Mouse (Mus musculus) urinary bladder, postnatal 36 days (tissue): Measurements from ENCODE around the gene Tent4a.
A peak's percentile ranks its signal among the peaks of the same experiment; 100 is the strongest.
"Not testable (repeated sequence)": the region's sequence is repeated elsewhere in the genome, so short reads cannot be mapped to it uniquely, and the experiment has no call there.

Experiments used
- DNase-seq, 2 experiments: peaks; one replicate each; pipeline ENCODE4 v3.0.0; 2022; ENCODE audit warnings: low spot score in 2 of 2, mixed read lengths in 1 of 2

Gene Tent4a

DNA sequence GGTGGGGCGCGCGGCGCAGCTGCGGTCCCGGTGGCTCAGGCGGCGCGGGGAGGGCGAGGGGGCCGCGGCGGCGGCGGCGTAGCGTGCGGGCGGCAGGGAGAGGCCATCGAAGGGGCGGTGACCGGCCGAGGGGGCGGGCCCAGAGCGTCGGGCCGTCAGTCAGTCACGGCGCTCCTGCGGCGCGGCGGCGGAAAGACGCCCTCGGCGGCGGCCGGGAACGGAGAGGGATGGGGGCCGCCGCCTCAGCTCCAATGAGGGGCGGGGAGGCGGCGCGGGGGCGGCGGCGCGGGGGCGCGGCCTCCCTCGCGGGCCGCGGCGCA is at the start of gene Tent4a:
Gene Tent4a, minus strand, starts transcription at position 284 of the 320 bp plus-strand sequence.
- no peak for DNase-seq

DNA sequence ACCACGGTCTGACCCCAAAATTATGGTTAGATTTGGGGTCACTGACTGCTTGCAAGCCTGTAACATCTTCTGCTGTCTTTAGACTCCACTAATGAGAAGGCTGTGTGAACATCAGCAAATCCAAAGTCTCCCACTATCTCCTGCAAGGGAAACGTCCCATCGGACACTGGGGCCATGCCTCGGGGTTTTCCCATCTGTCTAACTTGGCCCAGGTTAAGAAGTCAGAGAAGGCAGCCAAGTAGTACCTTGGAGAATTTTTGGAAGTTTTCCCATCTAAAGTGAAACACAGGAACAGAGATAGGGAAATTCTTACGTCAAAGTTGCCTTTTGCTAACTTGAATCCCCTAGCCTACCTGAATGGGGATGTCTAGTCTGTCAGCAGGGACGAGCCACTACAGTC is 49.2 kb upstream of the Tent4a start:
- no peak for DNase-seq

DNA sequence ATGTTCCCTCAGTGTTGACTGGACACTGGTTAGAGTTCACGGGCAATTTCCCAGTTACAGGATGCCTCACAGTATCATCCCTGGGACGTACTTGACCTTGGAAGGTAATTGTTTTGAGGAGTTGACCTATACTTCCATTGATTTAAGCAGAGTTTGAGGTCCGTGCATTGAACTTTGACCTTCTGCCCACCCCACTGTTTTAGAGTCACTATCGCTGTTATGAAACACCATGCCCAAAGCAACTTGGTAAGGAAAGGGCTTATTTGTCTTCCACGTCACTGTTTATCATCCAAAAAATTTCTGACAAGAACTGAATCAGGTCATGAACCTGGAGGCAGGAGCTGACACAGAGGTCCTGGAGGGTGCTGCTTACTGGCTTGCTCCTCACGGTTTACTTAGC is 48.0 kb upstream of the Tent4a start:
- no peak for DNase-seq

DNA sequence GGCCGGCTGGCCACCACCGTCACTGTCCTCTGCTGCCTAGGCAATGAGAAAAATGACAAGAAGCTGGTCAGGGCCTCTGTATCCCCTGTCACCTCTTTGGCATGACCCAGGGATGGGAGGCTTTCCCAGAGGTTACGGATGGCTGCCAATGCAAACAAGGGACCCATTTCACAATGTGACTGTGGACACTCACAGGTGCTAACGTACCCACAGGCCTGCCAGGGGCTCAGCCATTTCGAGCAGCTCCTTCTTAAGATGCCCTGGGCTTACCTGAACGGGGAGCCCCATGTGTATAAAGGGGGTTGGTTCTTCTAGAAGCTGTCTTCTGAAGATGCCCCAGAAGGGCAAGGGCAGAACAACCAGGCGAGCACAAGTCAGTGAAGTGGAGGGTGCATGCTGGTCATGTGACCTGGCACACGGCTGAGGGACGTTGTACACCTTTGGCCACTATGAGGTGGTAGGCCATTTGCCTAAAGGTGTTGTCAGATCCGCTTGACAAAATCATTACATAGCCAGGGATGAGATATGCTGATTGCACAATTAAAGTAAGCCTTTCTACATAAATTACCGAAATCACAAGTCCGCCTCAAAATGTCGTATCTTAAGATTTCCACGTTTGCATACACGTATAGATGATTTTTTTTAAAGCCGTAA is 42.9 kb upstream of the Tent4a start:
- no peak for DNase-seq

DNA sequence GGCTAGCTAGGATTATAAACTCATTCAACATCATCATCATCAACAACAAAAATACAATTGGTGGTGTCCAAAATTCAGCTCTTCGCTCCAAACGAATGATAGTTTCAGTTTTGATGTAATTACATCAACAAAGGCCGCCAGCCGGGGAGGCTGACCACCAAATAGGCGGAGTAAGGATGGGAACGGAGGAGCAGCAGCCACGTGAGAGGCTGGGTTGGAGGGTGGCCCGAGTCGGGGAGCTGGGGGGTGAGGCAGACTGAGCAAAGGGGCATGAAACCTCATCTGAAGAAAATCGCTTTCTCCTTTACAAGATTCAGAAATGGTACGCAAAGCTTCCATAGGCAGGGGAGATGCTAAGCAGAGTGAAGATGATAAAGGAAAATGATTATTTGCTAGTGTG is 42.3 kb upstream of the Tent4a start:
- DNase-seq: no peak

DNA sequence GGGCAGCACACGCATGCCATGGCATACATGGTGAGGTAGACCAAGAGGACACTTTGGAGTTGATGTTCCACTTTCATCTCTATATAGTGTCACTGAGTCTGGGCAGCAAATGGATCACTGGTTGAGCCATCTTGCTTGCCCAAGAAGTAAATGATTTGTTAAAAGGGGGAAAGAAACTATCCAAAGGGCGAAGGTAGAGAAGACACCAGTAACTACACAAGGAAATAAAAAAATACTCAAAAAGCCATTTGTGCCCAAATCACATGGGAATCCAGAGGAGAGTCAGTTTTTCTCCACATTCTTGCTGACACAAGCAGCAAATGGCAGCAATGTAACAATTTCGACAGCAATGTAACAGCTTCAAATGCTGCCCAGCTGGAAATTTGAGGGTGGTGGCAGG is 38.2 kb upstream of the Tent4a start:
- DNase-seq: no peak

DNA sequence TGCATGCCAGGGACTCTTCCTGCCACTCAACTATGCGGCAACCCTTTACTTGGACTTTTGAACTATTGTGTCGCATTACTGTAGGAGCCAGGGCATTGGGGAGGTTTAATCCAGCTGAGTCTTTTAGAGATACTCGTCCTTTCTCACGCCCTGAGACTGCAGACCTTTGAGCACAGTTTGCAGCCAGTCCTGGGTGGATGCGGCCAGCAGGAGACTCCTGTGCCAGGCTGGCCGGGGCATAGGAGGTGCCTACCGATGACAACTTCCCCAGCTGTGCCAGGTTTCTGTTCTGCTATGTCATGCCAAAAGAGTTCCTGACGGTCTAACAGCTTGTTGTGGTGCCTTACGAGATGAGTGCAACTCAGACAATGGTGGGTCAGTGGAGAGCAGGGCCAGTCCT is 34.8 kb upstream of the Tent4a start:
- DNase-seq: no peak

DNA sequence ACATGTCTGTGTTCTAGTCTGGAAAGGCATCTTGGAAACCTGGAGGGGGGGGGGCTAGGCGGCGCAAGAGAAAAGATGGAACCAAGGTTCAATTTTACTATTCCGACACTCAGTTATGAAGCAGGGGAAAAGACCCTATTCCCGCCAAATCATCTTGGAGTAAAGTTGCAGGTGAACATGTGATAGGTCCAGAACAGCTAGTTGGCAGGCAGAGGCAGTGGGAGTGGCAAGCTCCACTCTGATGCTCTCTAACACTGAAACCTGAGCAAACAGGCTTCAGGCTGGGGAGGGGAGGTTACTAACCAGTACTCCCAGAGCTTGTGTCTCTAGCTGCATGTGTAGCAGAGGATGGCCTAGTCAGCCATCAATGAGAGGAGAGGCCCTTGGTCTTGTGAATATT is 31.0 kb upstream of the Tent4a start:
- not testable (repeated sequence) for DNase-seq

DNA sequence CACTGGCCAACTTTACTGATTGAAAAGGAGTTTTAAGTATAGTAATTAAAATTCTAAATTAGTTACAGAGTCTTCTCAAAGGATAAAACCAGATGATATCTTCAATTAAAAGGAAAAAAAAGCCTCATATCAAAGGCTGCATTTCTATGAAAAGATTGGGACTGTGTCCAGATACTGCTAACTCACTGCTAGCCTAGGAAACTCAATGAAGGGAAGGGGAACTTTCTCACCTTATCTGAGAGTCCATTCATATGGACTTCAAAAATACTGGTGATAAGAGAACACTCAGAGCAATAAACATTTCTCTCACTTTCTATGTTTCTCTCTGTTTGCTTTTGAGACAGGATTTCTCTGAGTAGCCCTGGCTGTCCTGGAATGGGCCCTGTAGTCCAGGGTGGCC is 30.2 kb upstream of the Tent4a start:
- no peak for DNase-seq

DNA sequence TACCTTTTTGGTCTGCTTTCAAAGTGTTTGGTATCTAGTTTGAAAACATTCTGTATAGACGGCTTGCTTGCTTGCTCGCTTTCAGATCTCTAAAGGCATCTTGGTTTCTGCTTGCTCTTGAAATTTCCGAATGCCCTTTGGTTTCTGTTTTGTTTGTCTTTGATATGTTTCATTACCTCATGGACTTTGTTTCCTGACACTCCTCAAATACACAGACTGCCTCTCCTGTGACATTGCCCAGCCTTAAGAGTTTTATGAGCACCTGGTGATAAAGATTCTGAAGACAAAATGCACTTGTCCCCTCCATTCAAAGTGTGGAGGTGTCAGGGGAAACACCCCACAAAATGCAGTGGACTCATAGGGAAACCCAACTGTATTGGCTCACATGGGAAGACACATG is 29.5 kb upstream of the Tent4a start:
- no peak for DNase-seq

DNA sequence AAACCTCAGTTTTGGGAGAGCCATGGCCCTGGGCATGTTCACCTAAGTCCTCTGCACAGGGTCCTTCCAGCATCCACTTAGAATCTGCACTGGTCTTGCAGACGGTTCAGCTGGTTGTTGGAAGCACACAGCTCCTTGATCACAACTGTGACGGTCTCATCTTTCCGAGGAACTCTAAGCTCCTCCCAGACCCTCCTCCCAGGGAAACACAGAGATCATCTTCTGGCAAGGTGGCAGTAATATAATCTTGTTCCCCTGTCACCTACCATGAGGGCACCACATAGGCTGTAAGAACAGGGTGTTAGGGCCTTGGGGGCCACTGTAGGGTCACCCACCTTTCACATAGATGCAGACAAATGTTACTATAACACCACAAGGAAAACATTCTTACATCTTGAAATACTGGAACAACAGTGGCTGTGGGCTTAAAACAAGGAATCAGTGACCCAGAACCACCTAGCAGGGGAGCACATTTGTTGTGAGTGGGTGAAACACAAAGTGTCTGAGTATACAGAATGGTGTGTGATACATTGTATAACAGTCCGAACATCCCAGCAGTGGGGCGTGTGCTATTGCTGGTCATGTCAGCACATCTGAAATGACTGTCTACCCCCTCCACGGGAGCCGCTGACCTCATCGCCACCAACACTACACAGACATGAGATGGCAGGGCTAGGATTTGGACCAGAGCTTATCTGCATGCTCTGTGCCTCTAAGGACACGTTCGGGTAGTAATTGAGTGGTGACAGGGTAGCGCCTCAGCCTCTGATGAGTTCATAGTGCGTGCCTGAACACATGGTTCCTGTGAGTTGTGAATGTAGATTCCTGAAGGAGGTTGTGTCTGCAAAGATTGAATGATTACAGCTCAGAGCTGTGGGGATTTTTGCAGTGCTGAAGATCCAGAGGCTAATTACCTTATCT is 28.5 kb upstream of the Tent4a start:
- no peak for DNase-seq

DNA sequence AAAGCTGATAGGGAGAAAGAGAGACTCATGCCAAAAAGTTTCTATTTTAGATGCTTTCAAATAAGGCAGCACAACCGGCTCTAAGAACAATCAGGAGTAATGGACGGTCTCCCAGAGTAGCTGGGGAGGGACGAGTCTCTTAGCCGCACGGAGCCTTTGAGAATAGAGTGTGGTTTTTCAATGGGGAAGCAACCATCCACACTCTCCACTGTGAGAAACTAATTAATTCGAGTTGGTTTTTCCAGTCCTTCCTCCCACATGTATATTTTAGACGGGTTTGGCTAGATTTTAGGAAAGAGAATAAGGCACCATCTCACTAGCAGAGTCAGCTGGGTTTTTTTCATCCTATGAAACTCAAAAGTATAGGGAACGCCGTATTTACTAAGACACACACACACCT is 27.6 kb upstream of the Tent4a start:
- no peak for DNase-seq

DNA sequence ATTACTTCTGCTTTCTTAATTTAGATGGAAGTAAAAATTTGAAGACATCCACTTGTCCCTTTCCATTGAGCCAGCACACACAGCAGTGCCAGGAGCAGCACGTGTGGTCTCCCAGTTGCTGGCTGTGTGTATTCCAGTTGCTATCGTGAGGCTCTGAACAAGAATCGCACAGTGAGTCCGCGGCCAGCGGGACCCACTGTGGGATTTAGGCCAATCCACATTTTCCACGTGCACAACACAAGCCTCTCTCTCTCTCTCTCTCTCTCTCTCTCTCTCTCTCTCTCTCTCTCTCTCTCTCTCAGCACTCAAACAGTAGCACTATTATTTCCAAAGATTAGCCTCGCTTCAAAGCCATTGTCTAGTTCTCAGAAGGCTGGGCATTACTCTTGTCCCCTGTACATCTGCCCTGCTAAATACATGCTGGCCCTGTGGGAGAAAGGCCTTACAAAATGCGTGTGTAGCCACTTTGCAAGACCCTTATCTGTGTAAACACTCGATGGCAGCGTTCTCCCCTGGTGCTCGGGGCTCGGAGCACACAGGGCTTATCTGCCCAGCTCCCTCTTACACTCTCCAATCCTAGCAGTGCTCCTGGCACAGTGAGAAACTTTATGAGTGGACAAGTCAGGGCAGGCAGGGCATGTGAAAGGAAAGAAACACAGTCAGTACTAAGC is 25.0 kb upstream of the Tent4a start:
- peak; percentile 50 to 55 for DNase-seq

DNA sequence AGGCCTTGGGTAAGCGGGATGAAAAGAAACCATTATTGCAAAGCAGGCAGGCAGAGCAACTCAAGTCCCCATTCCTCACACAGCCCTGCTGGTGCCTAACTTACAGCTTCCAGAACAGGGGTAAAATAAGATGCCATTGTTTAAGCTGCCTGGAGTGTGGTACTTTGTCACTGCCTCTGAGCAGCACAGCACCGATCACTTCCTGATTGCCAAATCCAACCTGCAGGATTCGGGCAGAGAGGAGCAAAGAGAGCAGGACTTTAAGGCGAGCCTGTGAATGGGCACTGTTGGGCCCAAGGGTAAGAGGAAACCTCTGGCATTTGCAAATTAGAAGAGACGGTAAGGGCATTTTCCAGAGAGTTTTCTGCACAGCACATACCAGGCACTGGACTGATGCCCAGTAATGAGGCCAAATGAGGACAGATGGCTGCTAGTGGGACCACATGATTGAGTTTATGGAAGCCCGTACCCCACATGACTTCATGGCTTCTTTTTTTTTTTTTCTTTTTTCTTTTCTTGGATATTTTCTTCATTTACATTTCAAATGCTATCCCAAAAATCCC is 23.8 kb upstream of the Tent4a start:
- no peak for DNase-seq

DNA sequence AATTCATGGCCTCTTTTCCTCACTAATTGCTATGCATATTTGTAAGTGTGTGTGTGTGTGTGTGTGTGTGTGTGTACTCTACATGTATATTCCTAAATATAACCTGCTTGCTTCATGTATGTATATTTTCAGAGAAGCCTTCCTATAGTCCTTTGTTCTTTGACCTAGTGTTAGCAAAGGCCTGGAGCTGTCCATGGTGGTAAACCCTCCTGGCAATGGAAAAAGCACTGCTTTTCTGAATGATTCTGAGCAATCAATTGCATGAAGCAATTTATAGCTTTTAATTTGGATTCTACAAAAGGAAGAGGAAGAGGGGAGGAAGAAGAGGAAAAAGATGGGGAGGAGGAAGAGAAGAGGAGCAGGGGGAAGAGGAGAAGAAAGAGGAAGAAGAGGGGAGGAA is 22.3 kb upstream of the Tent4a start:
- DNase-seq: no peak

DNA sequence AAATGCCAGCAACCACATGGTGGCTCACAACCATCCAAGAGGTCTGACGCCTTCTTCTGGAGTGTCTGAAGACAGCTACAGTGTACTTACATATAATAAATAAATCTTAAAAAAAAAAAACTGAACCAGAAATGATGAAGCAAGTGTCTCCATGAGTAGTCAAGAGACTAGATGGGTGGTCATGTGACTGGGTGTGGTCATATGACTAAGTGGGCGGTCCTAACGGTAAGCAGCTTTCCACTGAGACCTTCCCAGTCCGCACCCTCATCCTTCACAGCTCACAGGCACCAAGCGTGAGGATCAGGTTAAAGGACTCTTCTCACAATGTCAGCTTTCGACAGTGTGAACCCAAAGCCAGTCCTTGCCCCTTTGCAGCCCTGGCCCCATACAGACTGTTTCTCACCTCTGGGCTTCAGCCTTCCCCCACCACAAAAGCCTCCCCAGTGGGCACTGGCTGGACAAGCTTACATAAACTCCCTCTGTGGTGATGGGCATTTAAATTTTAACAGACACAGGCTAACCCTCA is 21.6 kb upstream of the Tent4a start:
- DNase-seq: no peak

DNA sequence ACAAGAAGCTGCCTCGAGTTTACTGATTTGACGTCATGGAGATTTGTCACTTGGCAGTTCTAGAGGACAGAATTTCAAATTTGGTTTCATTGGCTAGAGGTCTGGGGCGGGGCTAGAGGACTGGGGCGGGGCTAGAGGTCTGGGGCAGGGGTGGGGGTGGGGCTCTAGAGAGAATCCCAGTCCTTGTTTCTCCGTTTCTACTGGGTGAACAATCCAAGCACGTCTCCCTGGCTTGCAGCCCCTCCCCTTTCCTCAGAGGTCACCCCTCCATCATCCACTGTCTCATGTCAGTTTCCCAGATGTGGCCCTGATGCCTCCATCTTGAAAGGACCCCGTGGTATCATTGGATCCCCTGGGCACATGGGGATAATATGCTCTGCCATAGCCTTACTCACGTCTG is 20.6 kb upstream of the Tent4a start:
- DNase-seq: no peak

DNA sequence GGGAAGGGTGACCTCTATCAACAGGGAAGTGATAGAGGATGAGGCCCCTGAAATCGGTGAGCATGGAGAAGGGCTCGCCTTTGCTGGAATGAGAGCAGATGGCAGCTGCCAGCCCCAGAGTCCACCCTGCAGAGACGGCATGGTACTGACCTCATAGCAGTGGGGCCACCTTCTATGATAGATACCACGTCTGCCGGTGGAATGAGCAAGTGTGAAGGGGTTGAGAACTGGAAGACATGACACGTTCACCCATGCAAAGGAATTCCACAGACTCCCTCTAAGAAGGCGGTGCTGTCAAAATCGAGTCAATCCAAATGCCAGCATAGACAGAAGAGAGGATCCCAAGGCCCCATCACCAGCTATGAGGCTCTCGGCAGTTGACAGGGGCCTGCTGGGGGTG is 19.8 kb upstream of the Tent4a start:
- no peak for DNase-seq

DNA sequence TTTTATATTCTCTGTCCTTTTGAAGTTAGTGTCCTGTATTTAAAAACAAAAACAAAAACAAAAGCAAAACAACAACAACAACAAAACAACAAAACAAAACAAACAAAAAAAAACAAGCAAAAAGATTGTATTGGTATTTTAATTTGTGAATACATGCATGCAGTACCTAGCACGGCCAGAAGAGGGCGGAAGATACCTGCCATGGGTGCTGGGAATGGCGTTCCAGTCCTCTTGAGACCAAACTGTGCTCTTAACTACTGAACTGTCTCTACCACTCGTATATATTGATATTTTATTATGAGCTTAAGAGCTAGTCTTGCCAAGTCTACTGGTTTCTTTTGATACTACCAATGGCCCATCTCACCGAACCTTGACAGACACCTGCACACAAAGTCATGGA is 18.6 kb upstream of the Tent4a start:
- DNase-seq: no peak

DNA sequence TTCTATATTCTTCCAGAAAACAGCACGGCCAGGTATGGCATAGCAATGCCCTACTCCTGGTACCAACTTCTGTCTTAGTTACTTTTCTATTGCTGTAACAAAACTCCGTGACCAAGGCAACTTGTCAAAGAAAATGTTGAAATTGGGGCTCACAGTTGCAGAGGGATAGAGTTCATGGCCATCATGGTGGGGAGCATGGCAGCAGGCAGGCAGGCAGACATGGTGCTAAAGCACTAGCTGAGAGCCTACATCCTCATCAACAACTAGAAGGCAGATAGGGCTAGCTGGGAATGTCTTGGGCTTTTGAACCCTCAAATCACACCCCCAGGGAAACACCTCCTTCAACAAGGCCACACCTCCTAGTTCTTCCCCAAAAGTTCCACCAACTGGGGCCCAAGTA is 16.4 kb upstream of the Tent4a start:
- DNase-seq: no peak

DNA sequence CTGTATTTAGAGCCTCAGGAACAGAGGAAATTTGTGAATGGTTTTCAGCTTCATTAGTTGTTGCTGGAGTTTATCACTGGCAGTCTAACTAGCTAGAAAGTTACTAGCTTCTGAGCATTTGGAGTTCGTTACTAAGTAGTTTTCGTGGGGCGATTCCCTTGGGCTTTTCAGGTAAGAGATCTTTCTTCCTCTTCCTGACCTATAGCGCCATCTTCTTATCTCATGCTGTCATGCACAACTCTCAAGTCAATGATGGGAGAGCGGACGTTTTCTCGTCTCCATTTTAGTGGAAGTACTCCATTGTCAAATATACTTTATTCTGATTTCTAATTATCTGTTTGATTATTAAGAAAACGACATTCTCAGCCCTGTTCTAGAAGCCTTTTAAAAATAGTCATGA is 15.6 kb upstream of the Tent4a start:
- DNase-seq: no peak

DNA sequence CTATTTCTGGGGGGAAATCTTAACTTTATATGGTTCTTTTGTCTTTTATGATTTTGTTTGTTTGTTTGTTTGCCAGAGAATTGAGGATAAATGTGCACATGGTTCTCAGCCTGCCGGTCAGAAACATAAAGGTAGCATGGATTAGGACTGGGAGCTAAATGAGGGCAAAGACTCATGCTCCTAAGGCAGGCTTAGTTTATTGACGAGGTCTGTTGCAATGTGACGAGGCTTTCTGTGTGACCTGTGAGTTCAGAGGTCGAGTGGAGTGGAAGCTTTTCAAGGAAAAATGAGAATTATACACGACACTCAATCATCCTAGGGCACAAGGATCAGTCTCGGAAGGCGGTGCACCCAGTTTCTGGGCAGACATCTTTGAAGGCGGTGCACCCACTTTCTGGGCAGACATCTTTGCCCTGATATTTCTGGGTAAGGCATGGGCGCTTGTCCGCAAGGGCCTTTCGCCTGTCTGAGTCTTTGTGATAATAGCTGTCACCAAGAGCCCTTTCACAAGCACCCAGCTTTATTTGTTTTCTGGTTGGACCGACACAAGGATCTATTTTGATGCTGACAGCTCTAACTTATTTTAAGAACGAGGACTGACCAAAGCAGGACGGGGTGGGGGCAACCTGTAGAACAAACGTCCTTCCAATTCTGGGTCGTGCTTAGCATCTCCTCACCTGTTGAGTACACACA is 13.2 kb upstream of the Tent4a start:
- DNase-seq: no peak
